Mouse (Mus musculus) 416B (cell line): ENCODE results near the gene Asb11.

ENCODE experiments used
- DNase-seq: peaks from one replicate; pipeline ENCODE4 v3.0.0; 2011; ENCODE audit warnings: low read depth

The Asb11 gene

DNA sequence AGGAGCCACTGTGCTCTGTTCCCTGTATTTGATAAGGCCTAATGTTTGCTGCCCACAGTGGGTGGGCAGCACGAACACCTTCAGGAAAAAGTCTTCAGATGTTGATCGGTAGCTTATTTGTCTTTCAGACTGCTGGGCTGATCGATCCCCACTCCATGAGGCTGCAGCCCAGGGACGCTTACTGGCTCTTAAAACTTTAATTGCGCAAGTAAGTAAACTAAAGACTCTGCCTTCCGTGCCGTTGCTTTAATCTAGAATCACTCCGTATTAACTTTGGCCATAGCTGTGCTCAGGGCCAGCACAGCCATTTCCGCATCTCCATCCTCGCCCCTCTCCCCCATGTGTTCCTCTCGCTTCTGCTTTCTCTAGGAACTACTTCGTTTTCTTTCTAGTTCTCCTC lies 8.8 kb downstream of the Asb11 start:
- DNase-seq, result no peak

DNA sequence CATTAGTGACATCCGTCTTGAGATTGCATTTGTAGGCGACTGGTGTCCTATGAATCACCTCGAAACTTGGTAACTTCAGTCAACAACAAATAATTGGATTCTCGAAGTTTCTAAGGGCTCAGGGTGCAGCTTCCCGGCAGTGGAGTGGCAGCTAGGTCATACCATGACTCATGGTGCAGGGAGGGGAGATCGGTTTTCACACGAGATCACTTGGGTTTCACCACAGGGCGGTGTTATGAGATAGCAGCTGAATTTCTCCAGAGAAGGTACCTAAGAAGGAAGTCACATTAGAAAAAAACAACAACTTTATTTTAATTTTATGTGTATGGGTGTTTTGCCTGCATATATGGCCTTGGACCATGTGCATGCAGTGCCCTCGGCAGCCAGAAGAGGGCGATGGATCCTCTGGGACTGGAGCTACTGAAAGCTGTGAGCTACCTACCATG lies 9.3 kb downstream of the Asb11 start:
- DNase-seq, result peak; percentile 78

GRCm38 (mm10) chrX:164446835-164447681 lies 10.3 kb downstream of the Asb11 start:
- no peak for DNase-seq

DNA sequence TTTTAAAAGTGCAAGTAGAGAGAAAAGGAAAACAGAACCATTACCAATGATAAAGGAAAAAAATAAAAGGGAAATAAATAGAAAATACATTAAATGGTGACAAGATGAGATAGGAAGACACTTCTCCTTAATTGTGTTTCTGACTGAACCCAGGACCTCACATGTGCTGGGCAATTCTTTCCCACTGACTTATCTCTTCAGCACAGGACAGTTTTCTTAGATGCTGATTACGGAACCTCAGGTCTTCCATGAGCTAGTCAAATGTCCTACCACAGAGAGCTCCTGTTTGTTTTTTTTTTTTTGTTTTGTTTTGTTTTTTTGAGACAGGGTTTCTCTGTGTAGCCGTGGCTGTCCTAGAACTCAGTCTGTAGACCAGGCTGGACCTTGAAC lies 10.9 kb downstream of the Asb11 start:
- no peak for DNase-seq

- DNase-seq, result peak; percentile 69
These were observed 12.4 kb downstream of the Asb11 start for GRCm38 (mm10) chrX:164449201-164449600.

- peak; percentile 41 for DNase-seq
These were observed 22.5 kb downstream of the Asb11 start for GRCm38 (mm10) chrX:164459205-164459878.

- DNase-seq, result no peak
These were observed 65.5 kb downstream of the Asb11 start for GRCm38 (mm10) chrX:164502258-164502657.

GRCm38 (mm10) chrX:164505709-164506498 lies 69.1 kb downstream of the Asb11 start, which contains the start of gene Asb9:
Gene Asb9 (plus strand): TSS chrX:164506327.
- DNase-seq, result no peak

DNA sequence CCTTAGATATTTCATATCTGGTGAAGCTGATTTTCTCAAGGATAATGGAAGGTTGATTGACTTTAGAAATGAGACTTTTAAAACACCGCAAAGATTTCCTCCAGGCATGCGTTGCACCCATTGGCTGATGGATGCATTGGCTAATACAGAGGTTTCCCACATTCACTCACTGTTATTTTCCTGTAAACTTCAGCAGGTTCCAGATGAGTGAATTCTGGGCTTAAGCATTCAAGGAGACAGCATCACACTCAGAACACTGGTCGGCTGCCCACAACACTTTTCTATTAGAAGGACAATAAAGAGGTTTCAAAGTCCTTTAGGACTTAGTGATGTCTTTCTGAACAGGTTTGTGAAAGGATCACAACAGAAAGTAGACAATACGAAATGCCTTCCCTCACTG lies 70.3 kb downstream of the Asb11 start:
- no peak for DNase-seq

DNA sequence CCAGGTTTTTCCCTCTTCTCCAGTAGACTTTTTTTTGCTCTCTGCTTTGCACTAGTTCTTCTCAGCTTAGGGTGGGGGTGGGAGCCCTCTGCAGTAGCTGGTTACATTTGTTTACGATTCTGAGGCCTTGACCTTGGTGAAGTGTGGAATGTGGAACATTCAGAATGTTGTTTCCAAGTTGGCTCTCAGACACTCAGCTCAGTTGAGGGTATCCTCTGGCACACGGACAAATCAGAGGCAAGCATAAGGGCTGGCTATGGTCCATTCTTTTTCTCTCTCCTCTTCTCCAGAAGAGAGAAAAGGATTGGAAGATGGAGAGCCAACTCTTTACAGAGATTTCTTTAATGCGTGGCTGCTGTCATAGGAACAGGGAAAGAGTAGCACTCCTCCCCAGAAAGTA lies 71.9 kb downstream of the Asb11 start:
- DNase-seq, result no peak
